Mouse (Mus musculus): ENCODE measurements around the gene Katna1. TPM values are rescaled to one million over a fixed set of nuclear protein-coding genes. Genes with fewer than 3 reads are reported as not detected.

The Katna1 gene
- total RNA-seq (2023): 10 to 100 TPM; 36.4 to 37.3 TPM

DNA sequence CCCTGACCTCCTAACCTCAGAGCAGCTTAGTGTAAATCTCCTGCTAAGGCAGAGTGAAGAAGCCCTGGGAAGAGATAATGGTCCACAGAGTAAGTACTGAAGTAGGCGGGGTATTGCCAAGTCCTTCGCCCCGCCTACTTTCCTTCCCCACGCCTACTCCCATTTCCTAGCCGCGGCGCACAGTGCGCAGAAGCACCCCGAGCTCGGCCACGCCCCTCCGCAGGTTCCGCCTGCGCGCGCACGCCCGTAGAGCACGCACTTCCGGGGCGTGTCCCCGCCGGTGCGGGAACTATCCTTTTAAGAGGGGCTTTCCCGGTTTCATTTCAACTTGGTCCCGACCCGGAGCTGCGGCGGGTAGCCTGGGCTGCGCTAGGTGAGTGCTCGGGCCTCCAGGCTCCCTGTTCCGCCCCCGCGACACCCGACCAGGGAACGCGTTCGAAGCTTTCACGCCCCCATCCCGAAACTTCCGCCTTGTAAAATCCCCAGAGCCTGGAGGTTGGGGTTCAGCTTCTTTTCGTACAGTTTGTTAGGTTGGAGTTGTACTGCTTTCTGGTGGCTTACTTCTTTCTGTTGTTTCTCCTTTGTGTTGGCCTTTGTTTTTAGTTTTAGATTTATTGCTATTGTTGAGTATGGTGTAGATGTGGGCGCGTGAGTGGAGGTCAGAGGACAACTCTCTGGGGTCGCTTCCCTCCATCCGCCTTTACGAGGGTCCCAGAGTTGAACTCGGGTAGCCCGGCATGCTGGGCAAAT, at the start of gene Katna1:
TSS of gene Katna1 (plus strand) at position 250 of the 750 bp plus-strand sequence.

DNA sequence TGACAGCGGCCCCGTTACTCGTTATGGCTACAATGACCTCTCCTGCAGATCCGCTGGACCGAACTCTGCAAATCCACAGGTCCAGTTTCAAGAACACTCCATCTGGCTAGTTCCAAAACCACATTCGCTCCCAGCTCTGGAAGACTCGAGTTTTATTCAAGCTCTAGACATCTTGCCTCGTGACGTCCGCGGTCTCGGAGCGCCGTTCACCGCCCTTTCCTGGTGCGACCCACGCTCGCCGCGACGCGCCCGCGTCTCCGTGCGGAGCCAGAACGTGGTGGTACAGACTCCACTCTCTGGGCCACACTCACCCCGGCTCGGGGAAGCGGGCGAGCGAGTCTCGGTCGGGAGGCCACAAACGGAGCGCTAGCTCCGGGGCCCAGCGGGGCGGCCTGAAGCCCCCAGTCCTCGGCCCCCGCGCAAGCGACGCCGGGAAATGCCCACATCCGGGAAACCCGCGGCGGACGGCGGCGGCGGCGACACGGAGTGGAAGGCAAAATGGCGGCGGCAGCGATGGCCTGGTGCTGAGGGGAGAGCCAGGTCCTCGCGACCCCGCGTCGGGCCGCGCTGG, 45.0 kb upstream of the Katna1 start, which contains the start of the genes Pcmt1 and Lats1:
TSS of gene Pcmt1 (minus strand) at position 406 of the 571 bp plus-strand sequence.
TSS of gene Lats1 (plus strand) at position 484 of the 571 bp plus-strand sequence.

DNA sequence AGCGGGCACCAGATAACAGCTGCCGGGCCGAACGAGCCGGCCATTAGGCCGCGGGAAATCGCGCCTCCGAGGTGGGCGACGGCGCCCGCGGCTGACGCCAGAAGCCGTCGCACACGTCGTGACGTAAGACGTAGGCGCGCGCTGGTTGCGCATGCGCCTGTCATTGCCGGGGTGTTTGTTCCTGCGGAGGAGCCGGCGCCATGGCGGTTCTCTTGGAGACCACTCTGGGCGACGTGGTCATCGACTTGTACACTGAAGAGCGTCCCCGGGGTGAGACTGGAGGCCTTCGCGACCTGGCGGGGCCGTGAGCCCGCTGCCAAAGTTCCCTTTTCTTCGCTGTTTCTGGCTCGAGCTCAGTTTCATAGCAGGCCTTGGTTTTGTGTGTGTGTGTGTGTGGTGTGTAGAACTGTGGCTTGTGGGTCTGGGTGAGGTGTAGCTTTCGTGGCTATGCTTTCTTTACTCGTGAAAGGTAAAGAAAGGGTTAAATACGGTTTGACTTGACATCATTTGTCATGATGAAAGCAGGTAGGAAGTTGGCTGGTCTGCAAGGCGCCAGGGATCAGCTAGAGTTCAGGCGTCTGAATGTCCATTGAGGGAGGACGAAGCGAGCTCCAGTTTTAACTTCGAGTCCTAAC, 67.1 kb downstream of the Katna1 start, which contains the start of the genes Ginm1 and Ppil4:
TSS of gene Ginm1 (minus strand) at position 74 of the 635 bp plus-strand sequence.
TSS of gene Ppil4 (plus strand) at position 141 of the 635 bp plus-strand sequence.

Other genes starting within 250 kb of the Katna1 start
- under 1 TPM; 0.36 to 0.52 TPM for gene Lrp11, start 136.2 kb upstream of the Katna1 start, total RNA-seq (2023)
- gene Nup43, start 58.5 kb upstream of the Katna1 start, total RNA-seq (2023): 10 to 100 TPM; 11.6 to 13.2 TPM
- 10 to 100 TPM; 52.7 to 72.0 TPM for gene Pcmt1, start 44.9 kb upstream of the Katna1 start, total RNA-seq (2023)
- gene Lats1, start 44.8 kb upstream of the Katna1 start, total RNA-seq (2023): 10 to 100 TPM; 45.9 to 48.8 TPM
- gene Ginm1, start 66.8 kb downstream of the Katna1 start, total RNA-seq (2023): 10 to 100 TPM; 47.9 to 59.4 TPM
- gene Ppil4, start 66.9 kb downstream of the Katna1 start, total RNA-seq (2023): 10 to 100 TPM; 74.8 to 77.7 TPM
- gene Zc3h12d, start 106.5 kb downstream of the Katna1 start, total RNA-seq (2023): 10 to 100 TPM; 51.2 to 59.5 TPM
- gene Tab2, start 230.2 kb downstream of the Katna1 start, total RNA-seq (2023): 100 to 1,000 TPM; 124 to 136 TPM

Measured in B cell, adult 67 days (primary cell).